Mouse (Mus musculus): Measurements from ENCODE around the gene Abcd3.
"Not testable (repeated sequence)": the region's sequence is repeated elsewhere in the genome, so short reads cannot be mapped to it uniquely, and the experiment has no call there.

Abcd3 gene

GRCm38 (mm10) chr3:121815549-121816235, 590 bp upstream of the Abcd3 start:
- DNase-seq = no peak

GRCm38 (mm10) chr3:121814413-121814864, 663 bp downstream of the Abcd3 start:
- no peak for DNase-seq

GRCm38 (mm10) chr3:121813834-121814233, 1.3 kb downstream of the Abcd3 start:
- no peak for DNase-seq

GRCm38 (mm10) chr3:121808246-121808645, 6.9 kb downstream of the Abcd3 start:
- DNase-seq = no peak

GRCm38 (mm10) chr3:121794214-121794613, 20.9 kb downstream of the Abcd3 start:
- DNase-seq = no peak

- no peak for DNase-seq
Measured at GRCm38 (mm10) chr3:121792246-121792645, 22.9 kb downstream of the Abcd3 start.

GRCm38 (mm10) chr3:121790442-121790841, 24.7 kb downstream of the Abcd3 start:
- DNase-seq = no peak

GRCm38 (mm10) chr3:121789790-121790189, 25.3 kb downstream of the Abcd3 start:
- no peak for DNase-seq

- DNase-seq = no peak
Measured at GRCm38 (mm10) chr3:121783020-121783419, 32.1 kb downstream of the Abcd3 start.

GRCm38 (mm10) chr3:121777943-121778342, 37.2 kb downstream of the Abcd3 start:
- DNase-seq = peak; percentile 58

GRCm38 (mm10) chr3:121773336-121773735, 41.8 kb downstream of the Abcd3 start:
- DNase-seq = not testable (repeated sequence)

GRCm38 (mm10) chr3:121768770-121769169, 46.3 kb downstream of the Abcd3 start:
- no peak for DNase-seq

GRCm38 (mm10) chr3:121766818-121767217, 48.3 kb downstream of the Abcd3 start:
- DNase-seq = no peak

GRCm38 (mm10) chr3:121766048-121766447, 49.1 kb downstream of the Abcd3 start:
- DNase-seq = no peak

GRCm38 (mm10) chr3:121762056-121762852, 52.8 kb downstream of the Abcd3 start:
- DNase-seq = no peak

- no peak for DNase-seq
Measured at GRCm38 (mm10) chr3:121758373-121758772, 56.7 kb downstream of the Abcd3 start.

GRCm38 (mm10) chr3:121755152-121755551, 60.0 kb downstream of the Abcd3 start:
- DNase-seq = peak; percentile 15

GRCm38 (mm10) chr3:121754319-121755090, 60.6 kb downstream of the Abcd3 start:
- not testable (repeated sequence) for DNase-seq

- DNase-seq = not testable (repeated sequence)
Measured at GRCm38 (mm10) chr3:121741186-121741848, 73.8 kb downstream of the Abcd3 start.

GRCm38 (mm10) chr3:121739489-121740213, 75.5 kb downstream of the Abcd3 start:
- DNase-seq = no peak

- no peak for DNase-seq
Measured at GRCm38 (mm10) chr3:121738742-121739342, 76.3 kb downstream of the Abcd3 start.

- no peak for DNase-seq
Measured at GRCm38 (mm10) chr3:121737901-121738300, 77.2 kb downstream of the Abcd3 start.
